8 mouse cellular contexts compared by ENCODE assay signal in the genomic region with DNA sequence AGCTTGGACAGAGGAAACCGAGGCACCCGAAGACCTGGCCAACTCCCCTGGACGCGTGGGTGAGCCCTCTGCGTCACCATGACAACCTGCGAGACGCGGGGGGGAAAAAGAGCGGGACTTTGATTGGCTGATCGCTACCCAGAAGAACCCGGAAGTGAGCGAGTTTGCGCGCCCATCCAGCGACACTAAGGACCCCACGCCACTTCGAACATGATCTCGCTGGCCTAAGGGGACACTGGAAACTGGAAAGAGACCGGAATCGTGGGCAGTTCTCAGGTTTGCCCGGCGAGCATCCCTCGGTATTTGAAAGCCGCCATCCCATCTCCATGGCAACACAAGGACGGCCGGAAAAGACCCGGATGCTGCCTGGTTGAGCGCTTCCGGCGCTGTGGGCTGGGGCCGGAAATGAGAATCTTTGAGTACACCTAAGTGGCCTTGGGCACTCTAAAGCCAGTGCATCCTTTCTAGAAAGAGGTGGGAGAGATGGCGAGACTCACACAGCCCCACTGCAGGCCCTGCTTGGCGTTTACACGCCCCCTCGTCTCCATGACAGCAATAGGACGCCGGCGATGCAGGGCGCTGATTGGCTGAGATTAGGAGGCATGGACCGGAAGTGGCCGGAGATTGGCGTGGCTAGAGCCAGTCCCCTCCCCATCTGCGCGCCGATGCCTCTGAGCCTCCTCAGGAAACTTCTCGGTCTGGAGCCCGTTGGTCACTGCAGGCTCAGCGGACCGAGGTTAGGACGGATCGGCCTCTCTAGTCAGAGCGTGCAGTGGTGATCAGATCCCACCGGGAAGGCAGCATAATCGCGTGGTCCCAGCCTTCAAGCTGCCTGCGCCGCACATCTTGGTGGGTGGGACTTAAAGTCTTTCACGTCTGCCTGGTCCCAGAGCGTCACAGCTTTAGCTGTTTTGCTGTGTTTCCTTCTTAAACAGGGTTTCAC. TPM values are rescaled to one million over a fixed set of nuclear protein-coding genes. Genes with fewer than 3 reads are reported as not detected.
DNase-seq lines count a peak whose midpoint lies in the region; ATAC-seq lines count a peak whose summit lies in the region.

A gene (minus strand): TSS at position 80 of the 943 bp plus-strand sequence.

- peak within 1 kb of the TSS; percentile 79 for H3K9ac ChIP-seq in hindbrain, embryonic 13.5 days

- H3K36me3 ChIP-seq in hindbrain, embryonic 13.5 days: 0 out of 2 replicates have a peak, but pooled peaks cover 3% of the 10 kb centered on the region

- ATAC-seq in hindbrain, embryonic 13.5 days (ENCODE audit: low FRiP score): peak; percentile 97

- no peaks in the 10 kb centered on the region for H3K27me3 ChIP-seq in hindbrain, embryonic 13.5 days

- peaks cover 16% of the 10 kb centered on the region for H3K4me1 ChIP-seq in hindbrain, embryonic 13.5 days (replicated peaks)

- WGBS in hindbrain, embryonic 13.5 days: under 1% methylated on average over 59 of the region's 59 CpGs

- H3K9me3 ChIP-seq in hindbrain, embryonic 13.5 days: 0 out of 2 replicates have a peak, but pooled peaks cover under 1% of the 10 kb centered on the region

- H3K4me3 ChIP-seq in hindbrain, embryonic 13.5 days: peak within 1 kb of the TSS; percentile 65

- H3K4me2 ChIP-seq in hindbrain, embryonic 13.5 days: peak within 1 kb of the TSS; percentile 83

- peak within 1 kb of the TSS; percentile 87 for H3K27ac ChIP-seq in hindbrain, embryonic 13.5 days

- DNase-seq in NIH3T3 (ENCODE audit: low read depth): peak; percentile 93
- DNase-seq in cerebellum, postnatal 10 days: peak; percentile 94 to 96
- peak; percentile 90 to 91 for DNase-seq in frontal cortex, postnatal 14 days (ENCODE audit: low spot score in 2 of 2)
- DNase-seq in layer of hippocampus, postnatal 25 days (ENCODE audit: extremely low spot score in 1 of 2, low spot score in 1 of 2): peak; percentile 75 to 98
- peak; percentile 93 for DNase-seq in lung, postnatal 25 days (ENCODE audit: low spot score)
- peak; percentile 94 for DNase-seq in retina, embryonic 14.5 days (ENCODE audit: low spot score)
- peak; percentile 88 for DNase-seq in thymus, postnatal 4 days

RNA-seq across cellular contexts. Expression of the gene that starts here (rescaled TPM):
- polyA plus RNA-seq in hindbrain, embryonic 13.5 days (2015; fragmentation: Nextera tagmentation; extraction: Ambion mirVana): 106 and 109 TPM in 2 replicates
- 1 to 10 TPM; 7.4 to 8.6 TPM for total RNA-seq in layer of hippocampus, postnatal 25 days (2021)

Comparison
In these comparisons a context has a peak if more than half of its experiments do, and no peak if none do; other contexts are left out.
1. Peak in every context shown above with its lines: DNase-seq, ATAC-seq, H3K4me3 ChIP-seq and H3K27ac ChIP-seq.